Mouse (Mus musculus): Measurements from ENCODE around the gene Gm17124.

The Gm17124 gene

GRCm38 (mm10) chr14:42599782-42600181 lies at the start of gene Gm17124:
Gene Gm17124, minus strand, starts transcription at chr14:42599882.
- in situ Hi-C loops (cut with MboI, MseI): loop anchor here (10.0 kb wide), 1 partner anchor 335 kb away; the partner anchor contains the start of gene Gm17026

- in situ Hi-C loops (cut with MboI, MseI): loop anchor here (5.0 kb wide), 1 partner anchor 345 kb away; the partner anchor contains the start of gene Gm9611
Observed at GRCm38 (mm10) chr14:42641817-42642216, 42.1 kb upstream of the Gm17124 start, which contains the start of gene Gm3633. Gene Gm3633, minus strand, starts transcription at chr14:42641917.
